Mouse (Mus musculus) heart, adult 2 months (tissue): ENCODE data around the gene Cdiptos.

Experiments used
- CTCF ChIP-seq: fragments of 200-600 bp; IDR thresholded peaks from 2 replicates; pipeline ENCODE4 v1.8.1; 2022; ENCODE audit warnings: antibody characterized with exemption, mild to moderate bottlenecking, moderate library complexity
- EP300 ChIP-seq: fragments of 200-500 bp; IDR thresholded peaks from 2 replicates; pipeline ENCODE4 v1.6.1; 2011; ENCODE audit warnings: low read depth, low read length, control low read depth; ENCODE audit not compliant: insufficient read depth
- POLR2A ChIP-seq: fragments of 200-500 bp; IDR thresholded peaks from 2 replicates; pipeline ENCODE4 v1.6.1; 2011; ENCODE audit warnings: mild to moderate bottlenecking, low read depth, low read length, control low read depth; ENCODE audit not compliant: insufficient read depth

GRCm38 (mm10) chr7:126982054-126982453 lies 6.2 kb upstream of the Cdiptos start:
- TF ChIP-seq CTCF (no peak), POLR2A (no peak), EP300 (no peak)
